Mouse (Mus musculus): ENCODE data around the gene Prkce. TPM values are rescaled to one million over a fixed set of nuclear protein-coding genes. Genes with fewer than 3 reads are reported as not detected.

Gene Prkce
- polyA plus RNA-seq, 1 experiment from 2014 or later: 11.0 TPM

DNA sequence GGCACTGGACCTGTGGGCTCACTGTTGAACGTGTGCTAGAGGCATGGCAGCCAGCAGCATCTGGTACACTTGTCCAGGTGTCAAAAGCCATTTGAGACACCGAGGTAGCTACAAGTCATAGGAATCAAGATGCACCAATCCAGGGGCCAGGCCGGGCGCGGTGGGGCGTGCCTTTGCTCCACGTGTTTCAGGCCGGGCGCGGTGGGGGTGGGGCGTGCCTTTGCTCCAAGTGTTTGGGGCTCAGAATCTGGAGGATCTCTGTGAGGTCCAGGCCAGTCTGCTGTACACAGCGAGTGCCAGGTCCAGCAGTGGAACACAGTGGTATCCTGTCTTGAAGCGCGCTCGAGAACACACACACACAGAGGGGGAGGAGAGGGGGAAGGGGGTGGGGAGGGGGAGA lies 4.9 kb upstream of the Prkce start:
- no peak overlapping the region for H3K4me3 ChIP-seq
- H3K27ac ChIP-seq: no peak overlapping the region
- no peak overlapping the region for H3K9ac ChIP-seq
- H3K27me3 ChIP-seq: no peaks in the 10 kb centered on the region; the same call in 1 of the 2 replicates
- 52% methylated on average over 12 of the region's 15 CpGs for WGBS
- no peak overlapping the region for H3K4me2 ChIP-seq (replicated peaks)
- ATAC-seq (ENCODE audit: low FRiP score): no peak
- no peaks in the 10 kb centered on the region for H3K36me3 ChIP-seq
- no peaks in the 10 kb centered on the region for H3K9me3 ChIP-seq (replicated peaks)
- H3K4me1 ChIP-seq: 0 out of 2 replicates have a peak, but pooled peaks cover 4% of the 10 kb centered on the region

DNA sequence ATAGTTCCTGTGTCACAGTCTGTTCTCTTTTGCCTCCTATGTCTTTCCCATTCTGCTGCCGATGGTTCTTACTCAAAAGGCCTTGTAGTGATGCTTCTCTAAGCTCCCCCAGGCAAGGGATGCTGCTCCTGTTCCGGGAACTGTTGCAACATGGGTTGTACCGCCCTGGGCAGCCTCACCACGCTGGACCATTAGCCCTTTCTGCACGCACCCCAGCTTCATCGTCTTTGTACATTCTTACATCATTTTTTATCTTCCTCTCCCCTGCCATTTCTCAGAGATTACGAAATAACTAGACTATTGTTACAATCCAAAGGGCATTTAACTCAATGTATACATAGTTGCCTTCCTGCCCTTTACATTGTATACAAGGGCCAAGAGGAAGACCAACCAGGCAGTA lies 3.2 kb upstream of the Prkce start:
- no peak overlapping the region for H3K4me2 ChIP-seq (replicated peaks)
- peaks cover 5% of the 10 kb centered on the region; the same call in 1 of the 2 replicates for H3K27me3 ChIP-seq
- no peak overlapping the region for H3K4me3 ChIP-seq
- WGBS: 81% methylated on average over 7 of the region's 7 CpGs
- H3K9me3 ChIP-seq (replicated peaks): no peaks in the 10 kb centered on the region
- peaks cover 14% of the 10 kb centered on the region; the same call in 1 of the 2 replicates for H3K4me1 ChIP-seq
- no peaks in the 10 kb centered on the region for H3K36me3 ChIP-seq
- no peak for ATAC-seq (ENCODE audit: low FRiP score)
- H3K9ac ChIP-seq: no peak overlapping the region
- H3K27ac ChIP-seq: no peak overlapping the region

GRCm38 (mm10) chr17:86166051-86166566 lies 1.5 kb upstream of the Prkce start:
- Histone ChIP-seq H3K27me3 (peaks cover 7% of the 10 kb centered on the region; the same call in 1 of the 2 replicates), H3K36me3 (no peaks in the 10 kb centered on the region), H3K4me3 (peak overlapping the region; percentile 58), H3K9ac (peak overlapping the region; percentile 70), H3K9me3 (replicated peaks) (no peaks in the 10 kb centered on the region), H3K4me1 (peaks cover 27% of the 10 kb centered on the region), H3K27ac (peak overlapping the region; percentile 87), H3K4me2 (replicated peaks) (peak overlapping the region; percentile 92)
- no peak for ATAC-seq (ENCODE audit: low FRiP score)
- WGBS: 2% methylated on average over 19 of the region's 19 CpGs

DNA sequence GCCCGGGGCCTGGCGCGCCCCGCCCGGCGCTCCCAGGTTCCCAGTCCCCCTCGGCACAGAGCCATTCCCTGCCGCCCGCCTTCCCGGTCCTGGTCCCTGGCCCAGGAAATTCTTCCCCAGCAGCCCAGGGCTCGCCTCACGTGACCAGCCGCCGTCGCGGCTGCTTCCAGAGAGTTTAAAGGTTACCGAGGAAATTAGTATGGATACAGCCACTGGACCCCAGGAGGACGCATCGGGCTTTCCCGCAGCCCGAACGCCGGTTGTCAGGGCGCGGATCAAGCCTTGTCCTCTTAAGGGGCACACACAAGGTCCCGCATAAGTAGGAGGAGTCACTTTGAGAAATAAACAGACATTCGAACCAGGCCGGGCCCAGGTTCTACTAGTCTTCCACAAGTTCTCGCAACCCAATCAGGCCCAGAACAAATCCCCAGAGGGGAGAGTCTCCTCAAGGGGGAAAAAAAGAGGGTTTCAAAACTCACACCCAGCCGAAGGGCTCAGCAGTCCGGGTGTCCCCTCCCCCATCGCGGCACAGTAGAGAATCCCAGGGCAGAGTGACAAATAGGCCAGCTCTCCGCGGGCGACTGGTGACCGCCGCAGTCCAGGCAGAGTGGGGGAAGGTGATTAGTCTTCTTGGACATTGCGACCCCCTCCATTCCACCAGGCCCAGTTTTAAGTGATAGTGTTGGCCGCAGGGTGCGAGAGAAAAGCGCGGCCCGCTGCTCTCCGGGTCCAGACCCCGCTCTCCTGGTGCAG lies 842 bp upstream of the Prkce start:
- Histone ChIP-seq H3K9ac (peak overlapping the region; percentile 70), H3K27me3 (peaks cover 7% of the 10 kb centered on the region; the same call in 1 of the 2 replicates), H3K4me3 (peak overlapping the region; percentile 58), H3K4me1 (peaks cover 27% of the 10 kb centered on the region), H3K9me3 (replicated peaks) (no peaks in the 10 kb centered on the region), H3K27ac (peak overlapping the region; percentile 87), H3K36me3 (no peaks in the 10 kb centered on the region), H3K4me2 (replicated peaks) (peak overlapping the region; percentile 92)
- peak; percentile 76 for ATAC-seq (ENCODE audit: low FRiP score)
- under 1% methylated on average over 46 of the region's 46 CpGs for WGBS

GRCm38 (mm10) chr17:86168231-86168981 lies 821 bp downstream of the Prkce start:
- Histone ChIP-seq H3K36me3 (0 out of 2 replicates have a peak, but pooled peaks cover 5% of the 10 kb centered on the region), H3K27ac (peak overlapping the region; percentile 87), H3K9ac (peak overlapping the region; percentile 70), H3K4me2 (replicated peaks) (peak overlapping the region; percentile 92), H3K27me3 (peaks cover 7% of the 10 kb centered on the region; the same call in 1 of the 2 replicates), H3K4me1 (peaks cover 27% of the 10 kb centered on the region), H3K4me3 (peak overlapping the region; percentile 58), H3K9me3 (replicated peaks) (no peaks in the 10 kb centered on the region)
- no peak for ATAC-seq (ENCODE audit: low FRiP score)
- under 1% methylated on average over 63 of the region's 64 CpGs for WGBS

DNA sequence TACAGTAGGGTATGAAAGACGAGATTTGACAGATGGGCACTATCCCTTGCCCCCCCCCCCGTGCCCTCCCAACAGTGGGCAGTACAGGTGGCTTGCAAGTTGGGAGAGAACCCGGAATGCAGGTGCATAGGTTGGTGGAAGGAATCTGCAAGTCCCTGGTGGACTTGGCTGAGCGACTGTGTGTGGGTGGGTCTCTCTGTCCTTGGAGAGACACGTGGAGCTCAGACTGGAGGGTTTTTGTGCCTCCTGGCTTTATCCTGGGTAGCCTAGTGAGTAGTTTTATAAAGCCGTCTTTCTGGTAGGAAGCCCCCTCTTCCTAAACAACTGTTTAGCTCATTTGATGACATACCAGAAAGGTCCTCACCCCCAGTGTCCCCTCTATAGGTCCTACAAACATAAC lies 1.5 kb downstream of the Prkce start:
- peak overlapping the region; percentile 70 for H3K9ac ChIP-seq
- peaks cover 7% of the 10 kb centered on the region; the same call in 1 of the 2 replicates for H3K27me3 ChIP-seq
- peak overlapping the region; percentile 92 for H3K4me2 ChIP-seq (replicated peaks)
- H3K4me1 ChIP-seq: peaks cover 27% of the 10 kb centered on the region
- no peak for ATAC-seq (ENCODE audit: low FRiP score)
- 25% methylated on average over 6 of the region's 6 CpGs for WGBS
- H3K9me3 ChIP-seq (replicated peaks): no peaks in the 10 kb centered on the region
- peak overlapping the region; percentile 58 for H3K4me3 ChIP-seq
- 0 out of 2 replicates have a peak, but pooled peaks cover 6% of the 10 kb centered on the region for H3K36me3 ChIP-seq
- no peak overlapping the region for H3K27ac ChIP-seq

- ATAC-seq (ENCODE audit: low FRiP score): no peak
- peak overlapping the region; percentile 92 for H3K4me2 ChIP-seq (replicated peaks)
- no peaks in the 10 kb centered on the region for H3K9me3 ChIP-seq (replicated peaks)
- no peak overlapping the region for H3K9ac ChIP-seq
- H3K27ac ChIP-seq: no peak overlapping the region
- peak overlapping the region; percentile 58; the same call in 1 of the 2 replicates for H3K4me3 ChIP-seq
- H3K36me3 ChIP-seq: 0 out of 2 replicates have a peak, but pooled peaks cover 6% of the 10 kb centered on the region
- peaks cover 27% of the 10 kb centered on the region for H3K4me1 ChIP-seq
- peaks cover 7% of the 10 kb centered on the region; the same call in 1 of the 2 replicates for H3K27me3 ChIP-seq
- WGBS: 56% methylated on average over 9 of the region's 9 CpGs
These were observed 2.8 kb downstream of the Prkce start for GRCm38 (mm10) chr17:86170164-86170958.

DNA sequence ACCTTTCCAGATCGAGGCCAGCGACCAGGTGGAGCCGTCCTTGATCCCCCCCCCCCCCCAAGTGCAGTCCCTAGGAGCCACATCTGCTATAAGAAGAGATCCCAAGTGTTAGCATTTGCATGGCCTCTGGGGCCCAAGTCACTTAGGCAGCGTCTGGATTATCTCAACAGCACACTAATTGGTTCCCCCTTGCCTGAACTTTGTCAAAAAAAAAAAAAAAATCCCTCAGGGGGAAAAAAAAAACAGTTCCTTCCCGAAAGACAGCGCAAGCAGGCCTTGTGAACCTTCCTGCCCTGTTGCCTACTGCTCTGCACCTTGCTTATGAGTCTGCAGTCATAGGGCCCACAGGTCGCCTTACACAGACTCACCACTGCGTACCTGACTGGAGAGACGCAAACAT lies 7.9 kb downstream of the Prkce start:
- H3K4me3 ChIP-seq: no peak overlapping the region
- H3K27ac ChIP-seq: no peak overlapping the region
- H3K9me3 ChIP-seq (replicated peaks): no peaks in the 10 kb centered on the region
- no peak overlapping the region for H3K4me2 ChIP-seq (replicated peaks)
- H3K4me1 ChIP-seq: peaks cover 9% of the 10 kb centered on the region
- H3K27me3 ChIP-seq: no peaks in the 10 kb centered on the region
- H3K9ac ChIP-seq: no peak overlapping the region
- 63% methylated on average over 9 of the region's 9 CpGs for WGBS
- ATAC-seq (ENCODE audit: low FRiP score): no peak
- 0 out of 2 replicates have a peak, but pooled peaks cover 6% of the 10 kb centered on the region for H3K36me3 ChIP-seq

- Histone ChIP-seq H3K9ac (no peak overlapping the region), H3K4me2 (replicated peaks) (no peak overlapping the region), H3K27ac (no peak overlapping the region), H3K4me1 (peaks cover 7% of the 10 kb centered on the region; the same call in 1 of the 2 replicates), H3K9me3 (replicated peaks) (no peaks in the 10 kb centered on the region), H3K27me3 (no peaks in the 10 kb centered on the region), H3K36me3 (0 out of 2 replicates have a peak, but pooled peaks cover 6% of the 10 kb centered on the region), H3K4me3 (no peak overlapping the region)
- no peak for ATAC-seq (ENCODE audit: low FRiP score)
- WGBS: 87% methylated on average over 7 of the region's 7 CpGs
These were observed 9.1 kb downstream of the Prkce start for GRCm38 (mm10) chr17:86176722-86177121.

GRCm38 (mm10) chr17:86183788-86184187 lies 16.2 kb downstream of the Prkce start:
- ATAC-seq (ENCODE audit: low FRiP score): no peak
- Histone ChIP-seq H3K36me3 (no peaks in the 10 kb centered on the region), H3K9ac (no peak overlapping the region), H3K4me1 (peaks cover 13% of the 10 kb centered on the region), H3K27me3 (no peaks in the 10 kb centered on the region), H3K27ac (no peak overlapping the region), H3K4me3 (no peak overlapping the region), H3K9me3 (replicated peaks) (no peaks in the 10 kb centered on the region), H3K4me2 (replicated peaks) (no peak overlapping the region)
- WGBS: 19% methylated on average over 2 of the region's 2 CpGs

GRCm38 (mm10) chr17:86184552-86185209 lies 17.1 kb downstream of the Prkce start:
- no peak for ATAC-seq (ENCODE audit: low FRiP score)
- Histone ChIP-seq H3K27me3 (no peaks in the 10 kb centered on the region), H3K9ac (no peak overlapping the region), H3K9me3 (replicated peaks) (no peaks in the 10 kb centered on the region), H3K4me3 (no peak overlapping the region), H3K4me1 (peaks cover 13% of the 10 kb centered on the region), H3K27ac (no peak overlapping the region), H3K4me2 (replicated peaks) (no peak overlapping the region), H3K36me3 (no peaks in the 10 kb centered on the region)
- 69% methylated on average over 9 of the region's 9 CpGs for WGBS
